Mouse (Mus musculus) 3T3-L1 (cell line): ENCODE results near the gene Npy5r.

Source experiments
- DNase-seq: peaks from one replicate; pipeline ENCODE4 v3.0.0-alpha.2; 2015; ENCODE audit warnings: low read depth, low spot score

Npy5r gene

DNA sequence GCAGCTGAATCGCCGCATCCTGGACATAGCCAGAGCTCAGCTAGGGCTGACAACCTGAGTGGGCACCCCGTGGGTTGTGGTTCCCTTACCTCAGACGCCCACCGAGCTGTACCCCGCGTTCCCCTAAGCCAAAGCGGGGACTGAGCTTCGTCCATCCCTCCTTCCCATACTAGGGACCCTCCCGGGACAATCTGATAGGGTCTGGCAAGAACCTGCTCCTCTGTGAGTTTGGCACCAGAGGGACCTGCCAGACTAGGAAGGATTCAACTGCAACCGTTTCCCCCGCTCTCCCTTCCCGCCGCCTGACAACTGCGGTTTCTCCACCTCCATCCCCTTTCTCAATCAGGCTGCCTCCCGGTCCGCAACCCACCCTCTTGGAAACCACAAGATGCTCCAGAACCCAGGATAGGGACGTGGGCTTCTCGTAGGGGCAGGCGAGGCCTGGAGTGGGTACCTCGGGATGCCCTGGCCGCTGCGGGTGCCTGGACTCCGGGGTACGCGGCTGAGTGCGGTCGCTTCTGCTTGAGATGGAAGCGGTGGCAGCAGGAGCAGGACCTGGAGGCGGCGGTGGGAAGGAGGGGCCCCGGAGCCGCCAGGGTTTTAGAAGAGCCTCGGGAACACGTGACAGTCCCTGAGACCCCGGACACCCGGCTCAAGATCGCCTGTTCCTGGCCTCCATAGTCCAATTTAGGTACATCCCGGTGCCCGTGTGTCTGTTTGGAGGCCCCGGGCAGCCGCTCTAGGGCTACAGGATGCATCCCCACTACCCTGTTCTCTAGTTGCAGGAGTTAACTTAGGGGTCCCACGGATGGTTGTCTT is at the start of gene Npy5r:
TSS of gene Npy5r (minus strand) at position 618 of the 819 bp plus-strand sequence.
- no peak for DNase-seq

DNA sequence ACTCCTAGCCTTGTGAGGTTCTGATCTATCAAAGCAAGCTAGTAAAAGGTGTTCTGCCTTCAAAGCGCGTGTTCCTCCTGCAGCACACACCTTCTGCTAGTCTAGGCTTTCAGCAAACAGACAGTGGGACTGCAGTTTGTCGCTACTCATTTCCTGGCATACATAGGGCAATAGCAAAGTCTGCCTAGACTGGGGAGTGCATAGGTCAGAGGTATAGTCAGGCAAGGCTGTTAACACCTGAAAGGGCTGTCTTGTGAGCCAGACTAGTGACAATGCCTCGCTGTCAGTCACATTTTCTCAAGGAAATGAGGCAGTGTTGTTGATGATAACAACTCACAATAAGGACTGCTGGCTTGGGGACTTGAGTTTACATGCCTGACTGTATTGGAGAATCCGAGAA is 44.0 kb upstream of the Npy5r start:
- no peak for DNase-seq

DNA sequence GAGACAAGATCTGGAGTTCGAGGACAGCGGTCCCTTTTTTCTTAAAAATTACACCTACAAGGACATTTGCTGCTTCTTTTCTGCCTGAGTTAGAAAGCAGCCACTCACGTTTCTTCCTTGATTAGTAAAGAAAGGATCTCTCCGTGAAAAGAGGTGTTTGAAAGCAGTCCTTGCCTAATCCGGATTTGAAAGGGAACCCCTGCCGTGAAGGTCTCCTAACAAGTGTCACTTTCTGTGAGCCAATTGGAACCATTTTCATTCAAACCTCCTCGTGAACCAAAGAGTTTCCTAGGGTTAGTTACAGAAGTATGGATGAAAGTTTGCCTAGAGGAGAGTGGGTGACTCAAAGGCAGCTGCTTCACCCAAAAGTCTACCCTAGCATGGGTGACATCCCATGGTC is 41.5 kb upstream of the Npy5r start:
- DNase-seq, result no peak

DNA sequence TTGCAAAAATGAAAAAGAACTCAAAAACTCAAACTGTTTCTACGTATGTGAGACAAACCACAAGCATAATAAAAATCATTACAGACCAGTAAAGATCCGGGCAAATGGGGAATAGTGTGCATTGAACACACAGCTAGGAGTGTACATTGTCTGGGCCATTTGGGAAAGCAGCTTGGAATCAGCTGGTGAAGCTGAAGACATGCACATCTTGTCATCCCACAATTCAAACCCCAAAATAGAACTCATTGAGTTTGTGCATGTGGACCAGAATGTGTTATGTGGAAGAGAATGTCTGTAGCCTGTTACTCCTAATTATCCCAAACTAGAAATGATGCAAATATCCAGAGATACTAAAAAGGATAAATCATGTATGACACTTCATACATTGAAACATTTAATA is 34.9 kb upstream of the Npy5r start:
- DNase-seq, result no peak

DNA sequence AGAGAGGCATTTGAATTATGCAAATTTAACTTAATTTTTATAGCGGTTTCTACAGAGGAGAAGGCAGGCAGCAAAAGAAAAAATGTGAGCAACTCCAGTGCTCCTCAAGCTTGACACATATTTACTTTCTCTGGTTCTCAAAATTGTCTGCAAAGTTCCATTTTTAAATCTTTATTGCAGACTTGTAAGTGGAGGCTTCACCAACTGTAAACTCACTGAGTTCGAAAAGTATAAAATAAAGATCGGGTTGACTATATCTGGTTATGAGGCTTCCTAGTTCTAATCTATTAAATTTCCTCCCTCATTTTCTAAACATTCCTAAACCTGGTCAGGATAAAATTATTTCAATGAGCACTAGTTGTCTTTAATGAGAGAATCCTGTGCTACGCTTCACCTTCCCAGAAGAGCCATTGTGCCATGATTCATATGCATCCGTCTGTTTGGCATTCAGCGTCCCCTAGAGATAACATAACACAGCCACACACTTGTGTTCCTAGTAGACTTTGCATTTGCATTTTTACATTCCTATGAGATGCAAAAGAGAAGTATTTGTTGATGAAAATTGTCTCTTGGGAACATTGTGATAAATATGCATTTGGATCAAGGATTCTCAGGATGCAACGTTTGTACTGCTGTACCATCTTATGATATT is 26.5 kb upstream of the Npy5r start:
- no peak for DNase-seq

GRCm38 (mm10) chr8:66698782-66699181 is 10.9 kb upstream of the Npy5r start:
- peak; percentile 33 for DNase-seq

GRCm38 (mm10) chr8:66698011-66698410 is 10.1 kb upstream of the Npy5r start:
- no peak for DNase-seq

- DNase-seq, result peak; percentile 93
Measured at GRCm38 (mm10) chr8:66696970-66697843, 9.3 kb upstream of the Npy5r start, which contains the start of gene Npy1r. Gene Npy1r (plus strand): TSS chr8:66697192.

DNA sequence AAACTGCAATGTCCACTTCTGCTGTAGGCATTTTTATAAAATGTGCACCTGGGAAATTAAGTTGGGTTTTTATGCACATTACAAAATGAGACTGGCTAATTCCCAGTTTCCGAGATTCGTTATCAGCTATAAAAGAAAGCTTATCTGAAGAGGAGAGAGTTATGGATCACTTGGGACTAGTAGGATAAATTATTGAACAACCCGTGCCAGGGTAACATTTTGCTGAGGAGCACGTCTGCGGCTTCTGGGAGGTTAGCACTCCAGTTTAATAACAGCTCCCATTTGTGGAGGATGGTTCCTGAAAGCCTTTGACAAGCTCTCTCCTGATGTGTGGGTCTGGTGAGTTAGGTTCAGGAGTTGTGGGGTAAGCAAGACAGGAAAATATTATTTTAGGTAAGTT is 2.5 kb upstream of the Npy5r start:
- DNase-seq, result no peak

- DNase-seq, result no peak
Measured at GRCm38 (mm10) chr8:66688799-66689198, 871 bp upstream of the Npy5r start.

GRCm38 (mm10) chr8:66688395-66688794 is 467 bp upstream of the Npy5r start:
- no peak for DNase-seq

- DNase-seq, result peak; percentile 97
Measured at GRCm38 (mm10) chr8:66681261-66681660, 6.7 kb downstream of the Npy5r start.

DNA sequence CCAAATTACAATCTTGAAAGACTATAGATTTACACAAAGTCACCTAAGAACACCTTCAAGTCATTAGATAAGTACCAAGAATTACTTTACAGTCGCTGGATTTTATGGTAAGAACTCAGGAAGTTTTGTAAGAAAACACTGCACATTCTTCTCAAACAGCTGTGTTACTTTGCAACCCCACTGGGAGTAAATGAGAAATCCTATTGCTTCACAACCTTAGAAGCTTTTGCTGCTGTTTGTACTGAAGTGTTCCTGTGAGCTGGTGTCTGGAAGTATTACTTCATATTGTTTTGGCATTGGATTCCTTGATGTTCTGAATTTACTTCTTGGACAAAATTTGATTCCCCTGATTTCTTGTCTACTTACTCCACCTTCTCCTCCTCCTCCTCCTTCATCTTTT is 57.2 kb downstream of the Npy5r start:
- peak; percentile 67 for DNase-seq
